Mouse (Mus musculus) kidney, adult 2 months (tissue): ENCODE measurements around the gene Ankrd24. TPM values are rescaled to one million over a fixed set of nuclear protein-coding genes. Genes with fewer than 3 reads are reported as not detected.
A peak's percentile ranks its signal among the peaks of the same experiment; 100 is the strongest.

ENCODE experiments used
- DNase-seq: peaks from one replicate; pipeline ENCODE4 v3.0.0; 2021
- H3K27ac ChIP-seq: fragments of 200-500 bp; 2 replicates; pipeline ENCODE4 v1.5.1; 2012; ENCODE audit warnings: low read depth, low read length, control low read depth, inconsistent platforms; ENCODE audit not compliant: insufficient read depth
- H3K27me3 ChIP-seq: fragments of 200-500 bp; replicated peaks from 2 replicates; pipeline ENCODE4 v1.6.1; 2012; ENCODE audit warnings: mild to moderate bottlenecking, moderate library complexity, low read length, inconsistent platforms; ENCODE audit not compliant: control insufficient read depth, insufficient read depth
- H3K36me3 ChIP-seq: fragments of 200-500 bp; 2 replicates; pipeline ENCODE4 v1.6.1; 2012; ENCODE audit warnings: mild to moderate bottlenecking, moderate library complexity, low read length, inconsistent platforms; ENCODE audit not compliant: control insufficient read depth, insufficient read depth
- H3K4me1 ChIP-seq: fragments of 200-500 bp; 2 replicates; pipeline ENCODE4 v1.6.1; 2011; ENCODE audit warnings: low read length; ENCODE audit not compliant: control insufficient read depth, insufficient read depth
- H3K4me3 ChIP-seq: fragments of 200-500 bp; 2 replicates; pipeline ENCODE4 v1.5.1; 2011; ENCODE audit warnings: mild to moderate bottlenecking, low read depth, low read length, control low read depth; ENCODE audit not compliant: insufficient read depth
- CTCF ChIP-seq: fragments of 200-500 bp; conservative IDR thresholded peaks from 2 replicates; pipeline ENCODE4 v1.5.1; 2011; ENCODE audit warnings: low read depth, mild to moderate bottlenecking, control low read depth, low read length, moderate library complexity, mixed read lengths; ENCODE audit not compliant: insufficient read depth, insufficient read length
- POLR2A ChIP-seq: fragments of 200-500 bp; IDR thresholded peaks from one replicate; pipeline ENCODE4 v1.6.1; 2011; ENCODE audit warnings: low read depth, low read length, control low read depth
- WGBS: fragments of 180-500 bp; shearing (Covaris S2); methylation state at CpG from one replicate; pipeline ENCODE4 v1.1.7; 2018; 5-methylcytosine and 5-hydroxymethylcytosine counted together
- polyA plus RNA-seq: library from polyadenylated mRNA; depleted of rRNA; stranded (reverse); fragments of >200 nt; gene quantifications from 2 replicates; pipeline ENCODE4 v1.2.3, GENCODE M21; 2012

Gene Ankrd24
- polyA plus RNA-seq, 1 experiment: 67.1 TPM

GRCm38 (mm10) chr10:81620786-81621185, 7.6 kb upstream of the Ankrd24 start:
- no peak for TF ChIP-seq POLR2A
- no peak for TF ChIP-seq CTCF
- H3K36me3 ChIP-seq: no peaks in the 10 kb centered on the region
- H3K4me3 ChIP-seq: no peak overlapping the region
- 53% methylated on average over 9 of the region's 9 CpGs for WGBS
- DNase-seq: no peak
- H3K27ac ChIP-seq: no peak overlapping the region
- H3K4me1 ChIP-seq: no peaks in the 10 kb centered on the region
- H3K27me3 ChIP-seq: no peaks in the 10 kb centered on the region

GRCm38 (mm10) chr10:81623441-81623840, 4.9 kb upstream of the Ankrd24 start:
- no peak for TF ChIP-seq POLR2A
- TF ChIP-seq CTCF: no peak
- DNase-seq: no peak
- no peaks in the 10 kb centered on the region for H3K27me3 ChIP-seq
- H3K27ac ChIP-seq: no peak overlapping the region
- 71% methylated on average over 8 of the region's 8 CpGs for WGBS
- no peaks in the 10 kb centered on the region for H3K4me1 ChIP-seq
- H3K36me3 ChIP-seq: no peaks in the 10 kb centered on the region
- H3K4me3 ChIP-seq: no peak overlapping the region

GRCm38 (mm10) chr10:81626101-81626993, 2.0 kb upstream of the Ankrd24 start:
- WGBS: 82% methylated on average over 22 of the region's 22 CpGs
- H3K27ac ChIP-seq: no peak overlapping the region

GRCm38 (mm10) chr10:81626994-81627835, 1.1 kb upstream of the Ankrd24 start, which contains the start of gene Sirt6:
TSS of gene Sirt6 (minus strand) at chr10:81627797.
- Histone ChIP-seq H3K27ac (peak within 1 kb of the TSS; percentile 44), H3K4me3 (peak within 1 kb of the TSS; percentile 70), H3K27me3 (no peaks in the 10 kb centered on the region), H3K36me3 (no peaks in the 10 kb centered on the region), H3K4me1 (no peaks in the 10 kb centered on the region)
- WGBS: 4% methylated on average over 40 of the region's 40 CpGs
- no peak for TF ChIP-seq CTCF
- peak; percentile 66 for TF ChIP-seq POLR2A
- peak; percentile 96 for DNase-seq

More at GRCm38 (mm10) chr10:81626101-81626993, 2.0 kb upstream of the Ankrd24 start:
- no peak for DNase-seq
- no peaks in the 10 kb centered on the region for H3K36me3 ChIP-seq
- no peaks in the 10 kb centered on the region for H3K4me1 ChIP-seq
- H3K27me3 ChIP-seq: no peaks in the 10 kb centered on the region
- TF ChIP-seq CTCF (no peak), POLR2A (no peak)
- peak overlapping the region; percentile 70 for H3K4me3 ChIP-seq

GRCm38 (mm10) chr10:81627836-81628220, 512 bp upstream of the Ankrd24 start:
- Histone ChIP-seq H3K4me1 (no peaks in the 10 kb centered on the region), H3K27me3 (no peaks in the 10 kb centered on the region), H3K4me3 (peak overlapping the region; percentile 70), H3K36me3 (no peaks in the 10 kb centered on the region), H3K27ac (peak overlapping the region; percentile 32)
- no peak for TF ChIP-seq CTCF
- TF ChIP-seq POLR2A: no peak
- 21% methylated on average over 7 of the region's 7 CpGs for WGBS
- DNase-seq: no peak

GRCm38 (mm10) chr10:81633253-81634099, 5.1 kb downstream of the Ankrd24 start:
- no peaks in the 10 kb centered on the region for H3K4me1 ChIP-seq
- H3K4me3 ChIP-seq: peak overlapping the region; percentile 54
- WGBS: 3% methylated on average over 37 of the region's 37 CpGs
- H3K27ac ChIP-seq: 0 out of 2 replicates have a peak overlapping the region, but pooled peaks have one; percentile 4
- peak; percentile 90 for DNase-seq
- H3K36me3 ChIP-seq: no peaks in the 10 kb centered on the region
- TF ChIP-seq CTCF: no peak
- TF ChIP-seq POLR2A: no peak
- no peaks in the 10 kb centered on the region for H3K27me3 ChIP-seq

GRCm38 (mm10) chr10:81636338-81636737, 8.0 kb downstream of the Ankrd24 start:
- 32% methylated on average over 8 of the region's 8 CpGs for WGBS
- H3K36me3 ChIP-seq: no peaks in the 10 kb centered on the region
- no peak overlapping the region for H3K27ac ChIP-seq
- no peak overlapping the region for H3K4me3 ChIP-seq
- no peak for DNase-seq
- H3K4me1 ChIP-seq: no peaks in the 10 kb centered on the region
- H3K27me3 ChIP-seq: no peaks in the 10 kb centered on the region
- no peak for TF ChIP-seq POLR2A
- no peak for TF ChIP-seq CTCF
